Mouse (Mus musculus) mouse trophoblast stem cell (cell line): ENCODE results near the gene Olfr1031.
"Not testable (repeated sequence)": the region's sequence is repeated elsewhere in the genome, so short reads cannot be mapped to it uniquely, and the experiment has no call there.

Source experiments
- in situ Hi-C, 2 experiments: fragments of 300-500 bp; cut with MseI, MboI; formaldehyde crosslinking; loops; 2 replicates in 1 of 2; 3 replicates in 1 of 2; pipeline ENCODE4 v1.15.1; 2025

Olfr1031 gene

GRCm38 (mm10) chr2:85990004-85990403 is at the start of gene Olfr1031:
Gene Olfr1031 (plus strand): TSS chr2:85990304.
- in situ Hi-C loops = no loop called here

DNA sequence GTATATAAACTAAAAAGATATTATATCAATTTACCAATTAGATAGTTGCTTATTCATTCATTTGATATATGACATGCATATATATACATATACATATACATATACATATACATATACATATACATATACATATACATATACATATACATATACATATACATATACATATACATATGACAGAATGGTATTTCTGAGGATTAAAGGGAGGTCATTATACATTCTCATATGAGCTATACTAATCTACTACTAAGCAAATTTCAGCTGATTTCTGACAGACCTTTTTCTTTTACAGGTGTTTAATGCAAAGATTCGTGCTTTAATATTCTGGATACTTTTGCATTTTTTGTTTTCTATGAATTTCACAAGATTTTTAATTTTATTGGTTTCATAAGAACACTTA is 40.0 kb upstream of the Olfr1031 start, which contains the start of gene Olfr1028:
Olfr1028 (plus strand) TSS at position 301 of the 400 bp plus-strand sequence.
- in situ Hi-C loops = no loop called here

DNA sequence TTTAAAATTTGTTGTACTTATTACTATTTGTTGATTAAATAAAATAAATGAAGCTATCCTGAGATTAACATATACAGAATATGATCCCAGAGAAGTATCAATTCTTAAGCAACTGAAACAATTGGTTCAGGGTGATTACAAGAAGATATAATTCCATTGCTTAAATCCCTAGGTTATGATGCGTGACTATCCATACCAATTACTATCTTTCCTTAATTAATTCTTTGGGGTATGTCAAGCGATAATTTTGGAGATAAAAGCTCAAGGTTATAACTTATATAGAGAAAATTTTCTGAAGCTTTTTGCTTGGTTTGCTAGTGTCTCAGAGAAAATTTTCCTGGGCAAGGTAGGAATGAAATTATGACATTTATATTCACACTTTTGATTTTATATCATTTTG is 16.5 kb upstream of the Olfr1031 start, which contains the start of gene Olfr1029:
Olfr1029 (plus strand) TSS at position 301 of the 400 bp plus-strand sequence.
- in situ Hi-C loops = no loop called here

- in situ Hi-C loops = no loop called here
Measured at GRCm38 (mm10) chr2:85978976-85979375, 11.1 kb upstream of the Olfr1031 start, which contains the start of gene Olfr1030. Gene Olfr1030 (plus strand): TSS chr2:85979276.

- in situ Hi-C loops = no loop called here
Measured at GRCm38 (mm10) chr2:86005240-86005639, 15.1 kb downstream of the Olfr1031 start, which contains the start of gene Olfr1032. Gene Olfr1032 (plus strand): TSS chr2:86005540.

GRCm38 (mm10) chr2:86020406-86020805 is 30.3 kb downstream of the Olfr1031 start, which contains the start of gene Olfr1033:
Gene Olfr1033 (plus strand): TSS chr2:86020633.
- in situ Hi-C loops = not testable (repeated sequence)

DNA sequence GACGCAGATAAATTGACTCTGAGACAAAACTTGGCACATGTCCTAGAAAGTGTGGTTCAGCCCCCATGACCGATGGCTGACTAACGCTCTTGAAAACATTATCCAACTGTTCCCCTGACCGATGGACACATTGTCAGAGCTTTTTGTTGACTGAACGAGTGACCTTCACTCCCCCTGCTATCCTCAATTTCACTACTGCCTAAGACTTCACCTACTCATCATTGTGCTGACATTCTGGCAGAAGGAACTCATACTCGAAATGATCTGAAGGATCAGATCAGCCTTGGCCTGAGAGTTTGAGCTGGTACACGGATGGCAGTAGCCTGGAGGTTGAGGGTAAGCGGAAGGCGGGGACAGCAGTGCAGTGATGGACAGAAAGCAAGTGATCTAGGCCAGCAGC is 31.4 kb downstream of the Olfr1031 start:
- in situ Hi-C loops = not testable (repeated sequence)
